Mouse (Mus musculus): ENCODE measurements around the gene Ier2.
A peak's percentile ranks its signal among the peaks of the same experiment; 100 is the strongest.

Ier2 gene

GRCm38 (mm10) chr8:84662581-84663065 lies at the start of gene Ier2:
Gene Ier2 (minus strand): TSS chr8:84662852.
- DNase-seq = peak; percentile 98

- no peak for DNase-seq
These were observed 49.5 kb upstream of the Ier2 start for GRCm38 (mm10) chr8:84711933-84712758.

GRCm38 (mm10) chr8:84711312-84711711 lies 48.7 kb upstream of the Ier2 start:
- no peak for DNase-seq

- no peak for DNase-seq
These were observed 47.3 kb upstream of the Ier2 start for GRCm38 (mm10) chr8:84709931-84710330.

GRCm38 (mm10) chr8:84708774-84709475 lies 46.3 kb upstream of the Ier2 start:
- peak; percentile 88 for DNase-seq

- DNase-seq = no peak
These were observed 45.5 kb upstream of the Ier2 start for GRCm38 (mm10) chr8:84708071-84708541.

- DNase-seq = no peak
These were observed 44.7 kb upstream of the Ier2 start for GRCm38 (mm10) chr8:84707267-84707883.

GRCm38 (mm10) chr8:84706610-84707266 lies 44.1 kb upstream of the Ier2 start:
- no peak for DNase-seq

- DNase-seq = no peak
These were observed 43.3 kb upstream of the Ier2 start for GRCm38 (mm10) chr8:84705960-84706359.

- DNase-seq = no peak
These were observed 42.5 kb upstream of the Ier2 start for GRCm38 (mm10) chr8:84704867-84705831.

GRCm38 (mm10) chr8:84704356-84704755 lies 41.7 kb upstream of the Ier2 start:
- peak; percentile 71 for DNase-seq

- DNase-seq = no peak
These were observed 41.0 kb upstream of the Ier2 start for GRCm38 (mm10) chr8:84703466-84704249.

GRCm38 (mm10) chr8:84702963-84703465 lies 40.4 kb upstream of the Ier2 start:
- DNase-seq = no peak

GRCm38 (mm10) chr8:84702561-84702960 lies 39.9 kb upstream of the Ier2 start:
- DNase-seq = no peak

- peak; percentile 70 for DNase-seq
These were observed 38.6 kb upstream of the Ier2 start, which contains the start of gene Lyl1 for GRCm38 (mm10) chr8:84700941-84701911. Gene Lyl1 (plus strand): TSS chr8:84701457.

- DNase-seq = no peak
These were observed 37.9 kb upstream of the Ier2 start for GRCm38 (mm10) chr8:84700526-84700925.

GRCm38 (mm10) chr8:84699861-84700322 lies 37.2 kb upstream of the Ier2 start:
- DNase-seq = peak; percentile 87

GRCm38 (mm10) chr8:84698929-84699401 lies 36.3 kb upstream of the Ier2 start:
- DNase-seq = peak; percentile 90

GRCm38 (mm10) chr8:84698288-84698687 lies 35.6 kb upstream of the Ier2 start:
- no peak for DNase-seq

Data from kidney, adult 9 months (tissue).